Mouse (Mus musculus): ENCODE measurements at regions not wholly inside any gene's neighbourhood (a gene's known extent, or its start where the extent isn't known, plus 50 kb on each side); places are given as distances from the start of the nearest gene placed in this dataset.

GRCm38 (mm10) chr5:120269416-120269860 lies 153.2 kb downstream of the Rbm19 start:
- TF ChIP-seq CTCF (IDR thresholded peaks at IDR 0.05; ENCODE audit: insufficient read depth, low read length) (no peak), POLR2A (IDR thresholded peaks at IDR 0.05; ENCODE audit: borderline replicate concordance, extremely low read depth, low read depth, low read length) (no peak)
